8 mouse cellular contexts compared by ENCODE assay signal in the genomic region with DNA sequence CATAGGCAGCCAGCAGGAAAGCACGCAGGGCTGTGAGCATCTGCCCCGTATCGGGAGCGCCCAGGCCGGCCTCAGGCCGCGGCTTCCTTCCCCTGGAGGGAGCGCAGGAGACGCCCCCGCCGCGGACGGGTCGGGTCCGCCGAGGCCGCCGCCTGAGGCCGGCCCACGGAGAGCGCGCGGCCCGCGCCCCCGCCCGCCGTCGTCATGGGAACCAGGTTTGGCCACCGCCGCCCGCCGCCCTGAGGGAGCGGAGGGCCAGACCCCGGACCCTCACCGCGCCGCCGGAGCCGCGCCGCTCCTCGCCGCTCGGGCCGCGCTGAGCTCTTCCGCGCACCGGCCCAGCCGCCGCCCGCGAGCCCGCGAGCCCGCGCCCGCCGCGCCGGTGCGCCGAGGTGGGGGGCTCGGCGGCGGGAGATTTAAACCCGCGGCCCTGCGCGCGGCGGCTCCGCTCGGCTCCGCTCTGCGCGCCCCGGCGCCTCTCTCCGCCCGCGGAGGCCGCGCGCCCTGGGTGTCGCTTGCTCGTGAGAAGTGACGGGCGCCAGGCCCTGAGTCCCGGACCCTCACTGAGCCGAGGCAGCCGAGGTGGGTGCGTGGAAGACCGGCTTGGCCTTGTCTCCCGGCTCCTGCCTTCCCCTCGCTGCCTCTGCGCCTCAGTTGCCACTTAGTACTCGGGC. TPM values are rescaled to one million over a fixed set of nuclear protein-coding genes. Genes with fewer than 3 reads are reported as not detected.
DNase-seq lines count a peak whose midpoint lies in the region; ATAC-seq lines count a peak whose summit lies in the region.

A gene (minus strand): TSS at position 389 of the 674 bp plus-strand sequence.

- H3K27me3 ChIP-seq in limb, embryonic 13.5 days = peaks cover 25% of the 10 kb centered on the region
- peaks cover 6% of the 10 kb centered on the region; the same call in 1 of the 2 replicates for H3K27me3 ChIP-seq in midbrain, embryonic 14.5 days (ENCODE audit: control insufficient read depth, insufficient read depth, low read length)

- peak within 1 kb of the TSS; percentile 89 for H3K4me2 ChIP-seq in limb, embryonic 13.5 days (replicated peaks)
- H3K4me2 ChIP-seq in midbrain, embryonic 14.5 days (ENCODE audit: low read length) = peak within 1 kb of the TSS; percentile 82

- H3K36me3 ChIP-seq in limb, embryonic 13.5 days = no peaks in the 10 kb centered on the region
- no peaks in the 10 kb centered on the region for H3K36me3 ChIP-seq in midbrain, embryonic 14.5 days (ENCODE audit: control insufficient read depth, insufficient read depth, low read length)

- peak within 1 kb of the TSS; percentile 75 for H3K4me3 ChIP-seq in limb, embryonic 13.5 days
- H3K4me3 ChIP-seq in midbrain, embryonic 14.5 days (replicated peaks; ENCODE audit: low read depth, low read length) = peak within 1 kb of the TSS; percentile 77

- no peak within 1 kb of the TSS for H3K27ac ChIP-seq in limb, embryonic 13.5 days
- peak within 1 kb of the TSS; percentile 83 for H3K27ac ChIP-seq in midbrain, embryonic 14.5 days (replicated peaks; ENCODE audit: low read depth, low read length)

- H3K9ac ChIP-seq in limb, embryonic 13.5 days = peak within 1 kb of the TSS; percentile 79
- peak within 1 kb of the TSS; percentile 84 for H3K9ac ChIP-seq in midbrain, embryonic 14.5 days (replicated peaks; ENCODE audit: low read length)

- no peaks in the 10 kb centered on the region for H3K4me1 ChIP-seq in limb, embryonic 13.5 days
- no peaks in the 10 kb centered on the region for H3K4me1 ChIP-seq in midbrain, embryonic 14.5 days (ENCODE audit: control insufficient read depth, insufficient read depth, low read length)

- WGBS in limb, embryonic 13.5 days = under 1% methylated on average over 48 of the region's 99 CpGs
- under 1% methylated on average over 77 of the region's 99 CpGs for WGBS in midbrain, embryonic 14.5 days

- peak; percentile 89 for ATAC-seq in limb, embryonic 13.5 days (ENCODE audit: low FRiP score, low read depth)
- peak; percentile 91 for ATAC-seq in midbrain, embryonic 14.5 days (ENCODE audit: low FRiP score, low TSS enrichment)

- no peaks in the 10 kb centered on the region for H3K9me3 ChIP-seq in limb, embryonic 13.5 days
- no peaks in the 10 kb centered on the region for H3K9me3 ChIP-seq in midbrain, embryonic 14.5 days (ENCODE audit: control insufficient read depth, low read length)

- DNase-seq in left cerebral cortex, adult 18-20 months (ENCODE audit: low spot score in 2 of 2) = peak; percentile 41 to 65
- DNase-seq in left cerebral cortex, adult 11 months (ENCODE audit: low spot score) = no peak
- DNase-seq in embryo, embryonic 11.5 days (ENCODE audit: low read depth, low spot score) = peak; percentile 22
- DNase-seq in heart, adult 18-20 months = peak; percentile 57 to 58
- DNase-seq in kidney, adult 11 months = peak; percentile 8
- peak; percentile 85 for DNase-seq in midbrain, embryonic 14.5 days
- peak; percentile 33 to 68 for DNase-seq in spleen, postnatal 4 days (ENCODE audit: low spot score in 2 of 2)

RNA-seq across cellular contexts. Expression of the gene that starts here (rescaled TPM):
- 10 to 100 TPM; 37.9 to 40.2 TPM for total RNA-seq in left cerebral cortex, adult 18-20 months (2021)
- total RNA-seq in heart, adult 18-20 months (2021) = under 1 TPM; 0.40 to 0.44 TPM
- 1.7 and 2.0 TPM in 2 replicates for polyA plus RNA-seq in limb, embryonic 13.5 days (2015; fragmentation: Nextera tagmentation; extraction: Ambion mirVana)
- 42.9 and 45.1 TPM in 2 replicates for polyA plus RNA-seq in midbrain, embryonic 14.5 days (2014; fragmentation: Nextera tagmentation; extraction: Ambion mirVana)

Comparison
In these comparisons a context has a peak if more than half of its experiments do, and no peak if none do; other contexts are left out.
1. RNA of the gene that starts here (total RNA-seq): 37.9 to 40.2 TPM in left cerebral cortex, adult 18-20 months; 0.40 to 0.44 TPM in heart, adult 18-20 months; every median in the first group is over 10 times any median in the second.
2. RNA of the gene that starts here (polyA plus RNA-seq): 42.9 to 45.1 TPM in midbrain, embryonic 14.5 days; 1.7 to 2.0 TPM in limb, embryonic 13.5 days; every median in the first group is over 10 times any median in the second.
3. Peak in DNase-seq in heart, adult 18-20 months; RNA of the gene not detected or under 1 TPM.